17 mouse cellular contexts compared by ENCODE assay signal in genomic region chr1:92058731-92059425, GRCm38 (mm10).
A peak's percentile ranks its signal among the peaks of the same experiment; 100 is the strongest.
DNase-seq lines count a peak whose midpoint lies in the region; ATAC-seq and TF ChIP-seq lines count a peak whose summit lies in the region.
"Had no signal": no experiment of that assay in that cellular context is flagged by ENCODE, and none has a peak within 500 bp of the region (broad histone marks: within the 10 kb centered on the region; RNA-seq: fewer than 3 reads in every experiment).

No protein-coding gene starts in this region.

- no peaks in the 10 kb centered on the region for H3K27me3 ChIP-seq in G1E (ENCODE audit: insufficient read depth, low read length)
- H3K27me3 ChIP-seq in thymus, adult 2 months (ENCODE audit: control insufficient read depth, insufficient read depth, low read length): no peaks in the 10 kb centered on the region
- H3K27me3 ChIP-seq: CH12.LX; intestine, embryonic 15.5 days; liver, embryonic 12.5 days; midbrain, embryonic 12.5 days; Patski had no signal

- DNase-seq in B cell, adult 2 months: peak; percentile 19 to 21
- DNase-seq in G1E (ENCODE audit: low spot score): no peak
- DNase-seq in induced T-regulatory cell, adult 2 months (ENCODE audit: low read depth): peak; percentile 77
- peak; percentile 46 for DNase-seq in thymus, adult 2 months
- no peak for DNase-seq in kidney, postnatal 10 days
- DNase-seq in embryo, embryonic 9.5 days (ENCODE audit: extremely low spot score): no peak
- no peak for DNase-seq in urinary bladder, postnatal 36 days (ENCODE audit: low spot score in 2 of 2)
- DNase-seq: cerebellum, adult 9-10 months; heart, adult 2 months; layer of hippocampus, adult 9-11 months; lung, postnatal 10 days had no signal

- peaks cover 26% of the 10 kb centered on the region for H3K4me1 ChIP-seq in G1E (ENCODE audit: insufficient read depth, low read depth, low read length)
- H3K4me1 ChIP-seq in thymus, adult 2 months (replicated peaks; ENCODE audit: control insufficient read depth, insufficient read depth, low read length): peaks cover 12% of the 10 kb centered on the region

- peak; percentile 42; the same call in 1 of the 2 replicates for ATAC-seq in G1E (ENCODE audit: extremely low read depth, insufficient number of reproducible peaks, low FRiP score, poor library complexity, severe bottlenecking)
- ATAC-seq: intestine, embryonic 15.5 days; liver, embryonic 12.5 days; Patski had no signal

- H3K4me3 ChIP-seq in G1E (ENCODE audit: low read depth, low read length): no peak overlapping the region
- H3K4me3 ChIP-seq in thymus, adult 2 months (ENCODE audit: control insufficient read depth, insufficient read depth, low read length): no peak overlapping the region
- H3K4me3 ChIP-seq: heart, adult 2 months; intestine, embryonic 15.5 days; liver, embryonic 12.5 days; midbrain, embryonic 12.5 days had no signal

- 29% methylated on average over 5 of the region's 5 CpGs for WGBS in thymus, adult 2 months

- no peak overlapping the region for H3K27ac ChIP-seq in thymus, adult 2 months (ENCODE audit: control insufficient read depth, insufficient read depth, low read length)
- H3K27ac ChIP-seq: heart, adult 2 months; intestine, embryonic 15.5 days; kidney, postnatal 0 days; liver, embryonic 12.5 days; midbrain, embryonic 12.5 days had no signal

- peaks cover 57% of the 10 kb centered on the region for H3K36me3 ChIP-seq in G1E (replicated peaks)
- no peaks in the 10 kb centered on the region for H3K36me3 ChIP-seq in thymus, adult 2 months (ENCODE audit: control insufficient read depth, insufficient read depth, low read length)
- H3K36me3 ChIP-seq: intestine, embryonic 15.5 days; liver, embryonic 12.5 days; midbrain, embryonic 12.5 days had no signal

- TF ChIP-seq POLR2A in thymus, adult 2 months (IDR thresholded peaks at IDR 0.05; ENCODE audit: control insufficient read depth, extremely low read depth, insufficient read depth, low read length, poor library complexity): no peak

- H3K9me3 ChIP-seq in G1E (replicated peaks): no peaks in the 10 kb centered on the region
- H3K9me3 ChIP-seq: intestine, embryonic 15.5 days; liver, embryonic 12.5 days; midbrain, embryonic 12.5 days had no signal

- no peak for TF ChIP-seq CTCF in G1E (IDR thresholded peaks at IDR 0.05; ENCODE audit: low read depth, low read length)
- no peak for TF ChIP-seq CTCF in thymus, adult 2 months (IDR thresholded peaks at IDR 0.05; ENCODE audit: borderline replicate concordance, control insufficient read depth, extremely low read depth, insufficient read depth, low read length, poor library complexity)

Comparison
In these comparisons a context has a peak if more than half of its experiments do, and no peak if none do; other contexts are left out.
1. DNase-seq: peak in B cell, adult 2 months (2 of 2), induced T-regulatory cell, adult 2 months (single experiment) and thymus, adult 2 months (single experiment); none in G1E (single experiment), kidney, postnatal 10 days (single experiment), embryo, embryonic 9.5 days (single experiment) and urinary bladder, postnatal 36 days (0 of 2).